Mouse (Mus musculus) small intestine, adult 2 months (tissue): ENCODE data around the gene Prlr. TPM values are rescaled to one million over a fixed set of nuclear protein-coding genes. Genes with fewer than 3 reads are reported as not detected.

Source experiments
- H3K27ac ChIP-seq: fragments of 200-500 bp; 2 replicates; pipeline ENCODE4 v1.5.1; 2012; ENCODE audit warnings: low read depth, low read length, control low read depth, inconsistent platforms; ENCODE audit not compliant: insufficient read depth
- H3K27me3 ChIP-seq: fragments of 200-500 bp; 2 replicates; pipeline ENCODE4 v1.6.1; 2012; ENCODE audit warnings: mild to moderate bottlenecking, moderate library complexity, low read length, inconsistent platforms; ENCODE audit not compliant: control insufficient read depth, insufficient read depth
- H3K36me3 ChIP-seq: fragments of 200-500 bp; 2 replicates; pipeline ENCODE4 v1.6.1; 2012; ENCODE audit warnings: mild to moderate bottlenecking, low read length, control low read depth, inconsistent platforms; ENCODE audit not compliant: control insufficient read depth, insufficient read depth
- H3K4me1 ChIP-seq: fragments of 200-500 bp; 2 replicates; pipeline ENCODE4 v1.6.1; 2012; ENCODE audit warnings: low read length, inconsistent platforms, mixed read lengths; ENCODE audit not compliant: control insufficient read depth, insufficient read depth, insufficient read length
- H3K4me3 ChIP-seq: fragments of 200-500 bp; 2 replicates; pipeline ENCODE4 v1.5.1; 2012; ENCODE audit warnings: low read depth, mild to moderate bottlenecking, control low read depth, inconsistent platforms, low read length, moderate library complexity
- CTCF ChIP-seq: fragments of 200-500 bp; IDR thresholded peaks from 2 replicates; pipeline ENCODE4 v1.5.1; 2012; ENCODE audit warnings: low read depth, mild to moderate bottlenecking, control low read depth, inconsistent platforms, low read length, moderate library complexity, mixed read lengths; ENCODE audit not compliant: insufficient replicate concordance, insufficient read length; ENCODE audit errors: extremely low read depth
- POLR2A ChIP-seq: fragments of 200-500 bp; IDR thresholded peaks from 2 replicates; pipeline ENCODE4 v1.6.1; 2012; ENCODE audit warnings: low read depth, mild to moderate bottlenecking, control low read depth, inconsistent platforms, low read length, moderate library complexity
- WGBS: fragments of 180-500 bp; shearing (Covaris S2); methylation state at CpG from one replicate; pipeline ENCODE4 v1.1.7; 2018; 5-methylcytosine and 5-hydroxymethylcytosine counted together
- polyA plus RNA-seq: library from polyadenylated mRNA; depleted of rRNA; stranded (reverse); fragments of >200 nt; gene quantifications from 2 replicates; pipeline ENCODE4 v1.2.3, GENCODE M21; 2012

The Prlr gene
- polyA plus RNA-seq, 1 experiment: 44.0 TPM

GRCm38 (mm10) chr15:10211992-10212391, 35.0 kb downstream of the Prlr start:
- H3K27me3 ChIP-seq: no peaks in the 10 kb centered on the region
- H3K27ac ChIP-seq: no peak overlapping the region
- no peaks in the 10 kb centered on the region for H3K36me3 ChIP-seq
- no peak for TF ChIP-seq POLR2A
- no peak for TF ChIP-seq CTCF
- H3K4me3 ChIP-seq: no peak overlapping the region
- peaks cover 19% of the 10 kb centered on the region for H3K4me1 ChIP-seq

DNA sequence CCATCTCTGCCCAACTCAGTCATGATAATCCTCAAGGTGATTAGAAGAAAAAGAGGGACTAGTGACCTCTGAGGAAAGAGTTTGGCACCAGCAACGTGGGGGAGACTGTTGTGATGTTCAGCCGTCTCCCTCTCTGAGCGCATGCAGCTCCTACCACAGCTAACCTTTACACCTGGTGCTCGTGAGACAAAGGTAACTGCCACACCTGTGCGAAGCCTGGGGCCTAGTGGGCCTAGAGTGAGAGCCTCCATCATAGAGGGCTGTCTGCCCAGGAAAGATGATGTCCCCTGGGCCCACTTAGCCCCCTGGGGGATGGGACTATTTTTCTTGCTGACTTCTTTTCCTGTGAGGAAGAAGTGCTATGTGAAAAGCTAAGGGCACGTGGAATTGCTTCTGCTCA, 36.2 kb downstream of the Prlr start:
- Histone ChIP-seq H3K36me3 (no peaks in the 10 kb centered on the region), H3K4me3 (no peak overlapping the region), H3K27me3 (no peaks in the 10 kb centered on the region), H3K4me1 (peaks cover 19% of the 10 kb centered on the region), H3K27ac (no peak overlapping the region)
- 51% methylated on average over 6 of the region's 6 CpGs for WGBS
- TF ChIP-seq CTCF (no peak), POLR2A (no peak)

GRCm38 (mm10) chr15:10213710-10214109, 36.7 kb downstream of the Prlr start:
- H3K27ac ChIP-seq: no peak overlapping the region
- H3K4me3 ChIP-seq: no peak overlapping the region
- H3K36me3 ChIP-seq: no peaks in the 10 kb centered on the region
- peaks cover 19% of the 10 kb centered on the region for H3K4me1 ChIP-seq
- no peaks in the 10 kb centered on the region for H3K27me3 ChIP-seq
- TF ChIP-seq CTCF: no peak
- 38% methylated on average over 3 of the region's 3 CpGs for WGBS

- Histone ChIP-seq H3K4me3 (peak overlapping the region; percentile 54; the same call in 1 of the 2 replicates), H3K36me3 (no peaks in the 10 kb centered on the region), H3K27me3 (no peaks in the 10 kb centered on the region), H3K4me1 (peaks cover 20% of the 10 kb centered on the region), H3K27ac (peak overlapping the region; percentile 91)
- WGBS: 31% methylated on average over 8 of the region's 8 CpGs
- TF ChIP-seq CTCF: no peak
- TF ChIP-seq POLR2A: no peak; the same call in 1 of the 2 replicates
Measured at GRCm38 (mm10) chr15:10215719-10216118, 38.7 kb downstream of the Prlr start.

DNA sequence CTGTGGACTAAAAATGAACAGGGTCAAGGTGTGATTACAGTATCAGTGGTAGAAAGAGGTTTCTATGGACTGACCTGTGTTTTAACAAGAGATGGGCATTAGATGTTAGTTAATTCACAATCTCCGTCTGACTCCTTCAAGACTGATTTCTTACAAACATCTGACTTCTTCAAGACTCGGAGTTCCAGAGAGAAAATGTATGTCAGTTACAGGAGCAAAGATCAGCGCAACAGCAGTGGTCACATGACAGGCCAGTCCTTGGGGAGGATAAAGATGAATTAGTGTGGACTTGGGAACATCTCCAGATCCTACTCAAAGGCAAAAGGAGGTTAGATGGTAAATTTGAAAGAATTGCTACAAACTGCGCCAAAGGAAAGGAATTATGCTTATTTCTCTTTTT, 39.2 kb downstream of the Prlr start:
- H3K27ac ChIP-seq: peak overlapping the region; percentile 91
- 38% methylated on average over 4 of the region's 4 CpGs for WGBS

GRCm38 (mm10) chr15:10223614-10224155, 46.6 kb downstream of the Prlr start:
- 24% methylated on average over 4 of the region's 4 CpGs for WGBS

More for the DNA sequence above, 39.2 kb downstream of the Prlr start:
- TF ChIP-seq CTCF: no peak
- TF ChIP-seq POLR2A: no peak
- H3K4me3 ChIP-seq: peak overlapping the region; percentile 54; the same call in 1 of the 2 replicates
- peaks cover 19% of the 10 kb centered on the region for H3K4me1 ChIP-seq
- no peaks in the 10 kb centered on the region for H3K27me3 ChIP-seq
- no peaks in the 10 kb centered on the region for H3K36me3 ChIP-seq

GRCm38 (mm10) chr15:10225701-10226100, 48.7 kb downstream of the Prlr start:
- H3K27ac ChIP-seq: peak overlapping the region; percentile 52
- WGBS: 16% methylated on average over 4 of the region's 4 CpGs
- peaks cover 16% of the 10 kb centered on the region for H3K4me1 ChIP-seq
- H3K36me3 ChIP-seq: no peaks in the 10 kb centered on the region
- TF ChIP-seq CTCF (no peak), POLR2A (no peak)
- H3K27me3 ChIP-seq: no peaks in the 10 kb centered on the region
- H3K4me3 ChIP-seq: no peak overlapping the region

More at GRCm38 (mm10) chr15:10223614-10224155, 46.6 kb downstream of the Prlr start:
- no peak overlapping the region for H3K27ac ChIP-seq
- H3K27me3 ChIP-seq: no peaks in the 10 kb centered on the region
- H3K4me1 ChIP-seq: peaks cover 19% of the 10 kb centered on the region
- TF ChIP-seq CTCF: no peak
- no peak for TF ChIP-seq POLR2A
- no peaks in the 10 kb centered on the region for H3K36me3 ChIP-seq
- no peak overlapping the region for H3K4me3 ChIP-seq
